Mouse (Mus musculus) cerebellum, adult (tissue): ENCODE results near the gene Negr1.

ENCODE experiments used
- ATAC-seq: cut with Nextera tagmentation; 2 replicates; pipeline ENCODE4 v1.9.2; 2017; ENCODE audit warnings: mild to moderate bottlenecking, moderate library complexity, mixed read lengths; ENCODE audit not compliant: insufficient number of reproducible peaks, low FRiP score, low TSS enrichment

The Negr1 gene

GRCm38 (mm10) chr3:156672560-156672959 lies 111.0 kb downstream of the Negr1 start:
- ATAC-seq, result no peak

GRCm38 (mm10) chr3:156690059-156690605 lies 128.5 kb downstream of the Negr1 start:
- peak; percentile 79 for ATAC-seq

DNA sequence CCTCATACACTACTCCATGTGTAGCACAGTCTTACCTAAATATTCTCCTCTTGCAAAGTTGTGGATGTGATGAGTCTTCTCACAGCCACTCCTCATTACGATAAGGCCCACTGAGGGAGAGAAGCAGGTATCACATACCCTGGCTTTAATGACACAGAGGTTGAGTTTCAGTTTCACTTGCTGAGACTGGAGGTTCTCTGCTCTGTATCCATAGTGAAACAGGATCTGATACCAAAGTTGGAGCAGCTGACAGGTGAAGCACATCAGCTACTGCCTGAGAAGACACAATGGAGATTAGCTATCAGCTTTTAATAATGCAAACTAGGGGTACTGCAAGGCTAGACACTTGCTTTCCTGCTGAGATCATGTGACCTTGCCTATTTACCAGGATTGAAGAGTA lies 137.1 kb downstream of the Negr1 start:
- no peak for ATAC-seq

DNA sequence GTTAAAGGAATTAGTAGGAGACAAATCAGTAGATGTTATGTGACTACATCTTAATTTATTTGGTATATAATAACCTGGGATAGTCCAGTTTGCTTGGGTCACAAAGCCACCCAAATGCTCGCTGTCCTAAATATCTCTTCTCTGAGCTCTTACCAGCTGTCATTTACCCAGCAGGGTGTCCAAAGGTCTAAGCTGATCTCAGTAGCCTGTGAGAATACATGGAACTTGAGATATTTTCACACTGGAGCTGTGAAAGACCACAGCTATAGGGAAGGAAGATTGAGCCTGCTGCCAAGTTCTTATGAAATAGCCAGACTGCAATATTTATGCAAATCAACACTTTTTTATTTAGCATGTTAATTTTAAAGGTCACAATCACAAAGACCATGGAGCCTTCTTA lies 141.6 kb downstream of the Negr1 start:
- ATAC-seq, result peak; percentile 87

DNA sequence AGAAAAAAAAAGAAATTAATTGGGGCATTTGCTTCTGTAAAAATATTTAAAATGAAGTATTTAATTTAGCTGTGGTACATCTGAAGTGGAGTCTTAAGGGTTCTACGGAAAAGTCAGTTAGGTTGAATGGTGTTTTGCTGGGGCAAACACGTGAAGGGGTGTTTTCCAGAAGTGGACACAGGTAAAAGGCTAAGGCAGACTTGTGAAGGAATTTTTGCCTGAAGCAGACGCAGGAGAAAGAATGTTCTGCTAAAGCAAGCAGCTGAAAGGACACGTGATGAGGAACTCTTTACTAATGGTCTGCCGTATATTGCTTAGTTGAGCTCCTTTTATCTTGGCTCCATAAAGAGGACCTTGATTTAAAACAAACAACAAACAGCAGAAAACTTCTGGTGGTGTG lies 148.6 kb downstream of the Negr1 start:
- ATAC-seq, result no peak

DNA sequence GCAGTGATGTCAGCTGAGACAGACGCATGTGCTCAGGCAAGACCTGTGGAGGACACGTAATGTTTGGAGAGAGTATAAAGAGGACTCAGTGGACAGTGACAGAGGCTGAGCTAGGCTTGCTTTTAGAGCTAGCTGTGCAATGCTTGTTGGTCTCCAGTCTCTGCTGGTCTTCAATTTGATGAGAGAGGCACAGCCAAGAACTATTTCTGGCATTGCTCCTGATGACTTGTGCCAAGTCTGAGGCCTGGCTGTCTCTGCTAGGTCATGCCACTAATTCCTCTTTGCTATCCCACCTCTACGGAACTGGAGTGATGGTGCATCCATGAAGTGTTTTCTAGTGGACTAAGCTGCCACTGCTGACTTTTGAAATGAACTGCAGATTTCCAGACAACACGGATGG lies 149.1 kb downstream of the Negr1 start:
- peak; percentile 84 for ATAC-seq

GRCm38 (mm10) chr3:156736335-156736734 lies 174.7 kb downstream of the Negr1 start:
- ATAC-seq, result no peak

GRCm38 (mm10) chr3:156739529-156739928 lies 177.9 kb downstream of the Negr1 start:
- ATAC-seq, result no peak

- ATAC-seq, result no peak; the same call in 1 of the 2 replicates
Measured at GRCm38 (mm10) chr3:156743266-156743665, 181.7 kb downstream of the Negr1 start.

- ATAC-seq, result no peak
Measured at GRCm38 (mm10) chr3:156745218-156745770, 183.7 kb downstream of the Negr1 start.

DNA sequence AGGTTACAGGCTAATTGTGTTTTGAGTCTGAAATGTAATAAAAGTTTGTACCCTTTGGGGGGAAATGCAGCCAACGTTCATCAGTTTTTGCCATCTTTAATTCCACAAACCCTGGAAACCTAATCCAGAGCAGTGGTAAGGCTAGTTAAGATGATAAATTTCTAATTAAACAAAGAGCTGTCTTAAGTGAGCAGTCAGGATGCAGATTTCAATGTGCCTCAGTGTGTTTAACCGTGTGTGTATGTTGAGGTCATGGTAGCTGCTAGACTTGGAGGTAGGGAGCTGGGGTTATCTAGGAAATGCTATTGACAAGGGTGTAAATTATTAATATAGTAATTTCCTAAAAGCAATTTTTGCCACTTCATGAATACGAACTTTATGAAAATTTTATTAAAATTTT lies 185.9 kb downstream of the Negr1 start:
- no peak for ATAC-seq

DNA sequence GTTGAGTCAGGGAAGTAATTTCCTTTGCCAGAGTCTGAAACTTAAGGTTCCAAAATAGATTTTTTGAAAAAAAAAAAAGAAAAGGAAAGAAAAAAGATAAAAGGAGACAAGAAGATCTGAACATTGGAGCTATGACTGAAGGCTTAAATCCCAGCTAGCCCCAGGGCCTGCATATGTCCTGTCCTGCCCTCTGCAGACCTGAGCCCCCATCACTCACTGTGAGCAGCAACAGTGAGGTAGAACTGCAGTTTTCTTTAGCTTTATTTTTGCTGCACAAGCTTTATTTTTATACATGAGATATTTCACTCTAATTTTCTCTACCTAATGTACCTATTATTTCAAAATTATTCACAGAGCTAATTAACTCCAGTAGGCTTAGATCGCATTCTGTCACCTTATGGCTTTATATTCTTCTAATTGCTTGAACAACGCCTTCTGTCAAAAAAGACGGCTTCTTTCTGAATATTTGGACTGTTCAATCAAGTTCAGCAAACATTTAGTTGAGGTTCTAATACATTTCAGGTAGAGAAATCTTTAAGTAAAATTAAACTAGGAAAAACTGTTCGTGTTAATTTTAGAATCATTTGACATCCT lies 192.3 kb downstream of the Negr1 start:
- ATAC-seq, result no peak

DNA sequence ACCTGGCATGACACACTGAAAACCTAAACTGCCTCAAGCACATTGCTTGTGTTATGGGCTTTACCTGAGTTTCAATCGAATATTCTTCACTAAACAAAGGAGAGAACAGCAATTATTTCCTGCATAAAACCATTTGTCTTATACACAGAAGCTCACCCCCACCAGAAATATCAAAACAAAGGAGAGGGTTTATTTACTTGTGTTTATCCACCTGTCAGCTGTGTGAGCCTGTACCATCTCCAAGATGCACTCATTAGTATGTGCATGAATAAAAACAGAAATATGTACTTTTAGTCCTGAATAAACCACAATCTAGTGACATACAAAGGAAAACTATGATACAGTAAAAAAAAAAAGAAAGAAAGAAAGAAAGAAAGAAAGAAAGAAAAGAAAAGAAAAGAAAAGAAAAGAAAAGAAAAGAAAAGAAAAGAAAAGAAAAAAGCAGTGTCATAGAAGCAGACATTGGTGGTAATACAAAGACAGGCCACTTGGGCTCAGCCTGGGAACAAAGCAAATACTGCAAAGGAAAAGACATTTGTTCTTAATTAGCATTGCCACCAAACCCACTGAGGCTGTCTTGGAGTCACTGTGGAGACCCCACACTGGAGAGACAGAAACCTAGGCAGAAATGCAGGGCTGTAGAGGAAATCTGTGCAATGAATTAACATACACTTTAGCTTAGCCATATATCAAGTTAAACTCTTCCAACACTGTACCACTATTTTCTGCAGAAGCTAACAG lies 193.4 kb downstream of the Negr1 start:
- ATAC-seq, result no peak

- no peak for ATAC-seq
Measured at GRCm38 (mm10) chr3:156765015-156765414, 203.4 kb downstream of the Negr1 start.

GRCm38 (mm10) chr3:156766171-156766845 lies 204.7 kb downstream of the Negr1 start:
- peak; percentile 46; the same call in 1 of the 2 replicates for ATAC-seq

GRCm38 (mm10) chr3:156771626-156772025 lies 210.0 kb downstream of the Negr1 start:
- no peak for ATAC-seq

GRCm38 (mm10) chr3:156772057-156772456 lies 210.5 kb downstream of the Negr1 start:
- ATAC-seq, result peak; percentile 96

DNA sequence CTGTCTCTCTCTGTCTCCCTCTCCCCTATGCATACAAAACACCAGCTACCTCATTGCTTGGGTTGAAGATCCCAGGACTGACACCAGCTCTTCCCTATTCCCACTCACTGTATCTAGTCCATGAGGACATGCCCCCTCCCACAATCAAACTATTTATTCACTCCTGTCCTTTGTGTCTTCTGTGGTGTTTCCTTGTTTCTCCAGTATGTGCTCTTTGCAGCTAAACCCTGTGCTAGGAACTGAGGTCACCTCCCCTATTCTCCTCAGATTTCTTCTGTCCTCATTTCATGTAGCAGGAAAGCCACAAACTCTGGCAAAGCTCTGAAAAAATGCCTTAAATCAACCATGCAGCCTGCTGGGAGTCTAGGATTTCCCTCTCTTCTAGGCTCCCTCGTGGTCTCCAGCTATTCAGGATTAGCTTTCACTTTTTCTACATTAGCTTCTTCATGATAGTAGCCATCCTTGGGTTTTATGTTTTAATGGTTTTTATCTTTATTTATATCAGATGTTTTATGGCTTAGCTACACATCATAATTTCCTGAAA lies 222.8 kb downstream of the Negr1 start:
- no peak for ATAC-seq

DNA sequence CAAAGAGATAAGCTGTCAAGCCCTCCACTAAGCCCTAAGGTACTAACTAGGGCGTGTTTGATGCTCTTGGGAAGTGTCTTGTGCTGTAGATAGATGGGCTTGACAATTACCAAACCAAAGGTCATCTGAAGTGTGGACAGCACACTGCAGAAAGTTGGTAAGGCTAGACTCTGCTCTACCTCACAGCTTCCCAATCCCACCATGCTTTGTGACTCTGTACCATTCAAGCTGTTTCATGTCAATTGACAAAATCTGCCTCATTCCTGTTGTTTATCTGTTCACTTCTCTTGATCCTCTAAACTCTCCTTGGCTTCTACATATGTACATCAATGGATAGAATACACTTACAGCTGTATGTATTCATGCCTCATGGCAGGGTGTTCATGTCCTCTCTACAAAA lies 224.8 kb downstream of the Negr1 start:
- ATAC-seq, result no peak

DNA sequence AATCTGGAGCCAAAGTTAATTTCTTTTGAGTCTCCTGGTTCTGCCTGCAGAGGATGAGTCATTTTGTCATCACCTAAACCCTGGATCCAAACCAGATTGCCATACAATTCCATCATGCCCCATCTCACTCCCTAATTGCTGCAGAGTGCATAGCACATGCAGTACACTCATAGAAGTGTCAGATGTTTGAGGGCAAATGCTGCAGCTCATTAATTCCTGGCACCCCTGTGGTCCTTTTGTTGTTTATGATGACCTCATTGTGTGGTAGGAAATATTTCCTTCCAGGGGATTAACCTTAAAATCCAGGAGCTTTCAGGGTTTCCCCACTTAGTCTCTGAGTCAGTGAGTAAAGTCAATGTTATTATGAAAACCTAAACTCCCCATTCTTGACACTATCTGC lies 229.6 kb downstream of the Negr1 start:
- no peak for ATAC-seq

DNA sequence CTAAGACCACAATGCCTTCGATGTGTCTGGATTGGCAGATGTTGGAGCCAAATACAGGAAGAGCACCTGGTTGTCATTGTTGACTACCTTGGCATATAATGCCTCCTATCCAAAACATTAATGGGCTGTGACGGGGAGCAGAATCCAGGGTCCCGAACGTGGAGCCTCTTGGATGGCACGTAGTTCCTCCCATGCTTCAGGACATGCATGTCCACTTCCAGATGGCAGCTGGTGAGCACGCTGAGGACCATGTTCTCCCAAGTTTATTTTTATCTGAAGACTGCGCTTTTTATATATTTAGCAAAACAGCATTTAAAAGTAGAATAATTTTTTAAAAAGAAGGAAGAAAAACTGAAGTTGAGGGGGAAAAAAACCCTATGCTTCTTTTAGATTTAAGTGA lies 231.1 kb downstream of the Negr1 start:
- ATAC-seq, result no peak
